Mouse (Mus musculus) hindbrain, embryonic 16.5 days (tissue): Measurements from ENCODE around the gene Grin2a. TPM values are rescaled to one million over a fixed set of nuclear protein-coding genes. Genes with fewer than 3 reads are reported as not detected.

Experiments used
- ATAC-seq: fragments of 200-750 bp; cut with Nextera tagmentation; 2 replicates; pipeline ENCODE4 v1.8.0; 2017; ENCODE audit warnings: moderate TSS enrichment, moderate library complexity
- H3K27ac ChIP-seq: fragments of 300-500 bp; sonication (generic); 2 replicates; pipeline ENCODE4 v1.5.1; 2014; ENCODE audit warnings: low read depth, mild to moderate bottlenecking, control low read depth, low read length, moderate library complexity
- H3K27me3 ChIP-seq: fragments of 300-500 bp; sonication (generic); replicated peaks from 2 replicates; pipeline ENCODE4 v1.6.1; 2014; ENCODE audit warnings: low read length; ENCODE audit not compliant: control insufficient read depth, insufficient read depth
- H3K36me3 ChIP-seq: fragments of 300-500 bp; sonication (generic); 2 replicates; pipeline ENCODE4 v1.6.1; 2014; ENCODE audit warnings: mild to moderate bottlenecking, low read length, moderate library complexity, mixed read lengths; ENCODE audit not compliant: control insufficient read depth, insufficient read depth
- H3K4me1 ChIP-seq: fragments of 300-500 bp; sonication (generic); 2 replicates; pipeline ENCODE4 v1.6.1; 2014; ENCODE audit warnings: low read depth, low read length; ENCODE audit not compliant: control insufficient read depth, insufficient read depth
- H3K4me2 ChIP-seq: fragments of 300-500 bp; sonication (generic); 2 replicates; pipeline ENCODE4 v1.6.1; 2014; ENCODE audit warnings: mild to moderate bottlenecking, low read length, control low read depth, moderate library complexity
- H3K4me3 ChIP-seq: fragments of 300-500 bp; sonication (generic); 2 replicates; pipeline ENCODE4 v1.5.1; 2014; ENCODE audit warnings: mild to moderate bottlenecking, low read length, control low read depth, moderate library complexity
- H3K9ac ChIP-seq: fragments of 300-500 bp; sonication (generic); 2 replicates; pipeline ENCODE4 v1.6.1; 2014; ENCODE audit warnings: low read depth, mild to moderate bottlenecking, control low read depth, low read length, moderate library complexity
- H3K9me3 ChIP-seq: fragments of 300-500 bp; sonication (generic); 2 replicates; pipeline ENCODE4 v1.6.1; 2014; ENCODE audit warnings: mild to moderate bottlenecking, low read length, moderate library complexity; ENCODE audit not compliant: control insufficient read depth
- WGBS: fragments of 180-500 bp; shearing (Covaris S2); extraction: QIAGEN DNeasy Blood & Tissue Kit; methylation state at CpG from one replicate; pipeline ENCODE4 v1.1.7; 2014; 5-methylcytosine and 5-hydroxymethylcytosine counted together
- polyA plus RNA-seq: library from polyadenylated mRNA; unstranded; fragments of >200 nt; fragmentation: Nextera tagmentation; extraction: Ambion mirVana; gene quantifications from 2 replicates; pipeline ENCODE4 v1.2.1, GENCODE M21; 2015

Grin2a gene
- polyA plus RNA-seq, 1 experiment from 2014 or later = 9.7 TPM

DNA sequence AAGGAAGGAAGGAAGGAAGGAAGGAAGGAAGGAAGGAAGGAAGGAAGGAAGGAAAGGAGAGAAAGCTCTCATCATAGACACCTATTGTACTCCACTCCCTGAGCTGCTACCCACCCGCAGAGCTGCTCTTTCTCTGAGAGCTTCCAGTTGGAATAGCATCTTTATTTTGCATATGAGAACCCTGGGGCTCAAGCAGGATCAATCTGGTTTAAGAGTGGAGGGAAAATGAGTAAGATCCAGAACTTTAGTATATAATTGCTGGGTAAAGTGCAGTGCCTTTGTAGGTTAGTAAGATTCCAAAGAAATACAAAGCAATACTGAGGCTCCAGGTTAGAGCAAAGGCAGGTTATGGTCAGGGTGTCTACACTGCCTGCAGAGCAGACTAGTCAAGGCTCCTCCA is 6.2 kb upstream of the Grin2a start:
- no peak overlapping the region for H3K4me3 ChIP-seq
- H3K36me3 ChIP-seq = no peaks in the 10 kb centered on the region
- H3K4me1 ChIP-seq = no peaks in the 10 kb centered on the region
- no peak for ATAC-seq
- no peak overlapping the region for H3K27ac ChIP-seq
- H3K27me3 ChIP-seq = no peaks in the 10 kb centered on the region
- no peak overlapping the region for H3K4me2 ChIP-seq
- no peak overlapping the region for H3K9ac ChIP-seq
- no peaks in the 10 kb centered on the region for H3K9me3 ChIP-seq
- 20% methylated on average over 1 of the region's 1 CpGs for WGBS

DNA sequence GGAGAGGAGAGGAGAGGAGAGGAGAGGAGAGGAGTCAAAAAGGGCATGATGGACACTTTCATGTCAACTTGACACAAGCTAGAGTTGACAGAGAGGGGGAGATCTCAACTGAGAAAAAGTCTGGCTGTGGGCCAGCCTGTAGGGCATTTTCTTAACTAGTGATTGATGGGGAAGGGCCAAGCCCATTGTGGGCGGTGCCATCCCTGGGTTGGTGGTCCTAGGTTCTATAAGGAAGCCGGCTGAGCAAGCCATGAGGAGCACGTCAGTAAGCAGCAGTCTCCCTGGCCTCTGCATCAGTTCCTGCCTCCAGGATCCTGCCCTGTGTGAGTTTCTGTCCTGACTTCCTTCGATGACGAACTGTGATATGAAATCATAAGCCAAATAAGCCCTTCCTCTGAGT is 4.6 kb upstream of the Grin2a start:
- Histone ChIP-seq H3K27me3 (peaks cover 4% of the 10 kb centered on the region; the same call in 1 of the 2 replicates), H3K9me3 (no peaks in the 10 kb centered on the region), H3K4me1 (peaks cover 4% of the 10 kb centered on the region), H3K4me3 (no peak overlapping the region), H3K4me2 (no peak overlapping the region), H3K27ac (no peak overlapping the region), H3K9ac (no peak overlapping the region), H3K36me3 (no peaks in the 10 kb centered on the region)
- ATAC-seq = no peak
- WGBS = 71% methylated on average over 5 of the region's 5 CpGs

DNA sequence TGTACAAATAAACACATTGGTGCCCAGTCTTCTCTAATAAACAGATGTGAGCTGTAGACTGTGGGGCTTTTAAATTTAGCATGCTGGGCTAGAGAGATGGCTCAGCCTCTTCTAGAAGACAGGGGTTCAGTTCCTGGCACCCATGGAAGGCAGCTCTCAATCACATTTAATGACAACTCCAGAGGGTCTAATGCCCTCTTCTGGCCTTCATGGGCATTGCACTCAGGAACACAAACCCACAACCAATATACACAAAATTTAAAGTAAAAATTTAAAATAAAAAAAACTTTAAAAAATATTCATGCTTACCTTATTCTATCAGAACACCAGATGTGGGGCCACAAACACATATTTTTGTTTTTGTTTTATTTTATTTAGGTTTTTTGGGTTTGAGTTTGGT is 2.6 kb upstream of the Grin2a start:
- no peak for ATAC-seq
- Histone ChIP-seq H3K36me3 (no peaks in the 10 kb centered on the region), H3K9me3 (no peaks in the 10 kb centered on the region), H3K9ac (no peak overlapping the region), H3K4me3 (no peak overlapping the region), H3K27me3 (peaks cover 4% of the 10 kb centered on the region; the same call in 1 of the 2 replicates), H3K4me1 (peaks cover 14% of the 10 kb centered on the region), H3K4me2 (no peak overlapping the region), H3K27ac (no peak overlapping the region)

DNA sequence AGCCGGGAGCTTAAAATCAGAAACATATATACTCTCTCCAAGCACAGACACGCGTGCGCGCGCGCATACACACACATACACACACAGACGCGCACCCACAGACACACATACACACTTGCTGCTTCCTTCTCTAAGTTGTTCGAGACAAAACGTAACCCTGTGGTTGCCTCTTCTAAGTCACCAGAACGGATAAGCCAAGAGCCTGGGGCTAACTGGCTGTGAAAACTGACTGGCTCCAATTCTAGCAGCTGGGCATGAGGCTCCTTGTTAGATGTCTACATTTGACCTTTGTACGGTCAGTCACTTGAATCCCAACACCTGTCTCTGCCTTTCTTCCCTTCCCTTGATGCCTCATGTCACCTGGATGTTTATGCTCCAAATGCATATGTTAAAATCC is 452 bp upstream of the Grin2a start:
- Histone ChIP-seq H3K9ac (peak overlapping the region; percentile 64), H3K27me3 (peaks cover 7% of the 10 kb centered on the region)
- 18% methylated on average over 13 of the region's 13 CpGs for WGBS

GRCm38 (mm10) chr16:9994041-9994950 is 1.1 kb downstream of the Grin2a start:
- Histone ChIP-seq H3K4me3 (peak overlapping the region; percentile 65), H3K4me2 (peak overlapping the region; percentile 68), H3K27me3 (peaks cover 7% of the 10 kb centered on the region), H3K36me3 (no peaks in the 10 kb centered on the region), H3K9me3 (no peaks in the 10 kb centered on the region), H3K27ac (peak overlapping the region; percentile 80), H3K4me1 (peaks cover 16% of the 10 kb centered on the region), H3K9ac (peak overlapping the region; percentile 64)
- under 1% methylated on average over 46 of the region's 51 CpGs for WGBS
- ATAC-seq = peak; percentile 55

More for the DNA sequence above, 452 bp upstream of the Grin2a start:
- Histone ChIP-seq H3K4me1 (peaks cover 16% of the 10 kb centered on the region), H3K36me3 (no peaks in the 10 kb centered on the region), H3K4me2 (peak overlapping the region; percentile 68), H3K9me3 (no peaks in the 10 kb centered on the region), H3K4me3 (peak overlapping the region; percentile 65), H3K27ac (peak overlapping the region; percentile 80)
- ATAC-seq = no peak

DNA sequence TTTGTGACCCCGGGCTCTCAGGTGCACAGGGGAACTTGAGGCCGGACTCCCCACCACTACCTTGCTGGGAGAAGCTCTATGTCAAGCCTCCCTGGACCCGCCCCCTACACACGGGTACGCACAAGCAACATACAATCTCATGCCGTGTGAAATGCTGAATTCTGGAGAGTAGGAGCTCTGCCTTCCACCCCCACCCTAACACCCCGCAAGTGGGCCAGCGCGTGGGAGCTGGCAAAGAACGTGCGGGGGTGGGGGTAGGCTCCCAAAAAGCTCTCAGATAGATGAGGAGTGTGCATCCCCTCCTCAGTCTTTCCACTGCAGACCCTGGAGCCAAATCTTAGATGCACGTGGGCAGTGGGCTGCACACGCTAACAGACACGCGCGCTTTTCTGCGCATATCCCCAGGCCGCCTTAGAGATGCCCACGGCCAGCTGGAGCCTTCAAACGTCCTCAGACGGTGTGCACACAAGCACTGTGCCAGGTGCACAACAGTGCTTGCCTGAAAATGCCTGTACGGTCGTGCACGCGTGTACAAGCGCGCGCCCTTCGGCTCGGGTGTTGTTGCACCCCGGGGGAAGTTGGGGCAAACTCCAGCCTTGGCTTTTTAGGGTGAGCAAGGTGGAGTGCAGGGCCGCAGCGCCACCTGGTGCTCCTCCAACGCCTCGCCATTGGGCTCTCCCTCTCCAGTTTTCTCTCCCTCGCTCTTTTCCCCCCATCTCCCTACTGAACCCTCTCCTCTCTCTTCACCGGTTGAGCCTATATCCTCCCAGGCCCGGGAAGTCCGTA is 1.9 kb downstream of the Grin2a start:
- Histone ChIP-seq H3K27ac (peak overlapping the region; percentile 80), H3K4me2 (peak overlapping the region; percentile 68), H3K4me3 (peak overlapping the region; percentile 65), H3K36me3 (no peaks in the 10 kb centered on the region), H3K4me1 (peaks cover 16% of the 10 kb centered on the region), H3K9me3 (no peaks in the 10 kb centered on the region), H3K9ac (peak overlapping the region; percentile 64), H3K27me3 (peaks cover 7% of the 10 kb centered on the region)
- ATAC-seq = peak; percentile 79
- 1% methylated on average over 38 of the region's 39 CpGs for WGBS

GRCm38 (mm10) chr16:9992773-9993221 is 2.6 kb downstream of the Grin2a start:
- peak overlapping the region; percentile 65 for H3K4me3 ChIP-seq
- H3K4me2 ChIP-seq = peak overlapping the region; percentile 68
- 0% methylated on average over 16 of the region's 17 CpGs for WGBS
- H3K36me3 ChIP-seq = no peaks in the 10 kb centered on the region
- H3K9me3 ChIP-seq = no peaks in the 10 kb centered on the region
- no peak overlapping the region for H3K27ac ChIP-seq
- peaks cover 16% of the 10 kb centered on the region for H3K4me1 ChIP-seq
- H3K27me3 ChIP-seq = peaks cover 7% of the 10 kb centered on the region
- peak overlapping the region; percentile 60 for H3K9ac ChIP-seq
- ATAC-seq = no peak

- peak overlapping the region; percentile 60 for H3K9ac ChIP-seq
- H3K4me2 ChIP-seq = peak overlapping the region; percentile 68
- no peak overlapping the region for H3K27ac ChIP-seq
- peaks cover 7% of the 10 kb centered on the region for H3K27me3 ChIP-seq
- H3K4me1 ChIP-seq = peaks cover 16% of the 10 kb centered on the region
- 20% methylated on average over 34 of the region's 34 CpGs for WGBS
- no peaks in the 10 kb centered on the region for H3K9me3 ChIP-seq
- no peaks in the 10 kb centered on the region for H3K36me3 ChIP-seq
- peak overlapping the region; percentile 65 for H3K4me3 ChIP-seq
- ATAC-seq = no peak
Observed at GRCm38 (mm10) chr16:9992076-9992772, 3.1 kb downstream of the Grin2a start.
